Mouse (Mus musculus): ENCODE measurements at regions not wholly inside any gene's neighbourhood (a gene's known extent, or its start where the extent isn't known, plus 50 kb on each side); places are given as distances from the start of the nearest gene placed in this dataset.

GRCm38 (mm10) chr9:46778769-46779168 is 219.8 kb upstream of the Gm4791 start:
- TF ChIP-seq CTCF (IDR thresholded peaks at IDR 0.05; ENCODE audit: insufficient read depth, low read depth, low read length) (no peak), POLR2A (IDR thresholded peaks at IDR 0.05; ENCODE audit: insufficient read depth, low read depth, low read length) (no peak)

Data from olfactory bulb, adult 2 months (tissue).